Mouse (Mus musculus) lung, adult 10 weeks (tissue): ENCODE data around the gene Ubtf. TPM values are rescaled to one million over a fixed set of nuclear protein-coding genes. Genes with fewer than 3 reads are reported as not detected.

Experiments used
- polyA plus RNA-seq: library from polyadenylated mRNA; stranded (reverse); fragments of 350-450 nt; fragmentation: Illumina TruSeq; extraction: RNeasy Lipid Tissue Mini Kit (QIAGEN cat#74804); gene quantifications from one replicate; pipeline ENCODE4 v1.2.3, GENCODE M21; 2014; ENCODE audit warnings: low read depth, low replicate concordance; ENCODE audit not compliant: insufficient read depth

Gene Ubtf
- 47.0 TPM for polyA plus RNA-seq

DNA sequence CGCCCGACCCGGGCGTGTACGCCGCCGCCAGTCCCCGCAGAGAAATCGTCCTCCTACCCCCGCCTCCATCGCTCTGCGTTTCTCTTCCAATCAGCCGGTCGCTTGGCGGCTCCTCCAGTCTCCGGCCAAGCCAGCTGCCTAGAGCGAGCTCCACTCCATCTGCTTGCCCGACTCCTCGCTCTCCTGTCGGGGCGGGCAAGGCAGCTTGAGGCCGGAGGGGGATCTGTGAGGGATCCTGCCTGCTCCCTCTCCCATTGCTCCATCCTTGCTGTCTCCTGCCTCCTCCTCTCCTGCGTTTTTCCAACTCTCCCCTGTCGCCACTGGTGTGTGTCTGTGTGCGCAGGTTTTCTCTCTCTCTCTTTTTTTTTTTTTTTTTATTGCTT is at the start of gene Ubtf:
Gene Ubtf (minus strand): TSS at position 333 of the 383 bp plus-strand sequence.

DNA sequence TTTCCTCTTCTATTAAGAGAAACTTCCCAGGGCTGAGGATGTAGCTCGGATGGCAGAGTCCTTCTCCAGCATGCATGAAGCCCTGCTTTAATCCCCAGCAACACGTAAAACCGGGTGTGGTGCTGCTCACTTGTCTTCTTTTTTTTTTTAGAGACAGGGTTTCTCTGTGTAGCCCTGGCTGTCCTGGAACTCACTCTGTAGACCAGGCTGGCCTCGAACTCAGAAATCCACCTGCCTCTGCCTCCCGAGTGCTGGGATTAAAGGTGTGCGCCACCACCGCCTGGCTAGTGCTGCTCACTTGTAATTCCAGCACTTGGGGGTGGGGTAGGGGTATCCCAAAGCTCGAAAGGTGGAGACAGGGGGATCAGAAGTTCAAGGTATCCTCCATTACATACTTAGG is 46.6 kb upstream of the Ubtf start, which contains the start of gene Slc4a1:
Gene Slc4a1 (minus strand): TSS at position 101 of the 400 bp plus-strand sequence.

DNA sequence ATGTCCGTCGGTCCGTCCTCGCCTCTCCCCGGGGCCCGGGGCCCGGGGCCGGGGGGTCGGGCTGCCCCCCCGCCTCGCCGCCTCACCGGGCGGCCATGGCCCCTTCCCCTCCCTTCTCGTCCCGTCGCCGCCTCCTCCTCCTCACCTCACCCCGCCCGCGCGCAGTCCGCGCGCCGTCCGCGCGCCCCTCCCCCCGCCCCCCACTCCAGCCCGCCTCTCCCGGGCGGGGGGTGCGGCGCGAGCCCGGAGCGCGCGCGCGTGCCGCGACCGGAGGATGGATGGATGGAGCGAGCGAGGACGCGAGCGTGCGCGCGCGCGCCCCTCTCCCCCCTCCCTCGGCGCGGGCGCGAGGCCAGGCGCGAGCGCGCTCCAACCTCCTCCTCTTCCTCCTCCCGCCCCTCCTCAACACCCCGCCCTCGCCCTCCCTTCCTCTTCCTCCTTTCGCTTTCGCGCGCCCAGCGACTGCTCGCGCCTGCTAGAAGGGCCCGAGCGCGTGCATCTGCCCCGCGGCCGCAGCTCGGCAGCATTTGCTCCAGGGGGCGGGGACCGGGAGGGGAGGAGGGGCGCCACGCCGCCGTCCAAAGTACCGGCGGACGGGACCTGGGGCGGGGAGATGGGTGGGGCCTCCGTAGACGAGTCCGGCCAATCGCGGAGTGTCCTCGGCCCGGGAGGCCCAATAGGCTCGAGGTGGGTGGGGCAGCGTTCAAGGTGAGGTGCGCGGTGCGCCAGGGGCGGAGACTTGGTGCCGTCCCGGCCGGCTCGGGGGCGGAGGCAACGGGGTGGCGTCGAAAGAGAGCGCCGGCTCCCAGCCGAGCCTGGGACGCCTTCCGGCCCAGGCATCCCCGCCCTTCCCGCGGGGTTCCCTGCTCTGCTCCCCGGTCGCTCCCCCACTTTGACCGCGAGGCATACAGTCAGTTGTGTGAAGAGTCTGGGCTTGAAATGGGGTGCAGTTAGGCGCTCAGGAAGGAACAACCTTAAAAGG is 22.8 kb downstream of the Ubtf start, which contains the start of gene Atxn7l3:
Gene Atxn7l3 (minus strand): TSS at position 141 of the 982 bp plus-strand sequence.

DNA sequence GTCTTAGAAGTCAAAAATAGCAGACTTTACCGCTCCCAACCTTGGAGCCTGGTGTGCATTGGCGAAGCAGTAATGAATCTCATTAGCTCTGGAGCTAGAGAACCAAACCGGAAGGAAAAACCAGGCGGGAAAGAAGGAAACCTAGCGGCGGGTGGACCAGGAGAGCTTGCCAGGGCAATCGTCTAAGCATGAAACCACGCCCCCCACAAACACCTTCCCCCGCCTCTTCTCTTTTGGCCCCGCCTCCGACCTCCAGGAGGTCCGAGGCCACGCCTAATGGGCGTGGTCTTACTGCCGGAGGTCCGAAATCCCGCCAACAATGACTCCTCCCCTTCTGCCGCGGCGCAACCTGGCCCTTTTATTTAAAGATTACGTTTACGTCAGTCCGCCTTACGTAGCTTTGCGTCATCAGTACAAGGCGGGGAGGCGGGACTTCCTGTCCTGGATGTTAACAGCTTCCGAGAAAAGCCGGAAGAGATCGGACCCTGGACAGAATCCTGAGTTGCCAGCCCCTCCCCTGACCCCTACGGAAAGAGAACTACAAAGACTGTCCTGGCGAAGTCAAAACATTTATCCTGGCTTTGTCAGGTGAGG is 34.9 kb downstream of the Ubtf start, which contains the start of gene Tmub2:
Gene Tmub2 (plus strand): TSS at position 431 of the 594 bp plus-strand sequence.

DNA sequence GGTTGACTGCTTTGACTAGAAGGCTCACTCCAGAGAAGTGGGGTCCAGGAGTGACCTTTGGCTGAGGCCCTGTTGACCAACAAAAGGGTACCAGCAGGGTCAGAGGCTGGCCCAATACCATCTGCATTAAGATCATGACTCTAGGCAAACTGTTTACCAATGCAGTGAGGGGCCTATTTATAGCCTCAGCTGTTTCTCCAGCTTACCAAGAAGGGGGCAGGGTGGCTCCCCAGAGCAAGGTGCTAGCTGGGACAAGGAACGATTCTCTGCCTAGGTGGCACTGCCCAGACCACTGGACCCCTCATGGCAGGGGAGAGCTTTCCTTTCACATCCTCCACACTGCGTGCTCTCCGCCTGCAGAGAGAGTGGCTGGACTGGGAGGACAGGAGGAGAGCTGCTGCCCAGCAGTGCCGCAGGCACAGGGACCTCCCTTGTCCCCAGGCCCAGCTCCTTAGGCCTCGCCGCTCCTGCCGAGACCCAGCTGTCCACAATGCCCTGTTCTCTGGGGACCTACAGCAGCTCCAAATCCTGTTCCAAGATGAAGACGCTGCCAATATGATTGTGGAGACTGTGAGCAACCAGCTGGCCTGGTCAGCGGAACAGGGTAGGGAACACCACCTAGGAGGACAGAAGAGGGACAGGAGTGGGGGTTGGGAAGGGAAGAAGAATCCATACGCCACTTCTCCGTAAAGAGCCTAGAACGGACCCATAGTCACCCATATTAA is 50.9 kb downstream of the Ubtf start, which contains the start of gene Asb16:
Gene Asb16 (plus strand): TSS at position 224 of the 725 bp plus-strand sequence.

Other genes with a start within 250 kb of the Ubtf start
- gene Mpp2, start 231.2 kb downstream of the Ubtf start, polyA plus RNA-seq: 3.7 TPM
- gene Ppy, start 218.4 kb downstream of the Ubtf start, polyA plus RNA-seq: 2.6 TPM
- not detected for gene Pyy, start 211.9 kb downstream of the Ubtf start, polyA plus RNA-seq
- not detected for gene Nags, start 174.2 kb downstream of the Ubtf start, polyA plus RNA-seq
- gene Tmem101, start 163.3 kb downstream of the Ubtf start, polyA plus RNA-seq: 11.7 TPM
- gene Lsm12, start 134.4 kb downstream of the Ubtf start, polyA plus RNA-seq: 14.7 TPM
- 23.3 TPM for gene G6pc3, start 130.1 kb downstream of the Ubtf start, polyA plus RNA-seq
- 49.2 TPM for gene Hdac5, start 89.6 kb downstream of the Ubtf start, polyA plus RNA-seq
- gene BC030867, start 70.9 kb downstream of the Ubtf start, polyA plus RNA-seq: not detected
- gene Asb16, start 51.0 kb downstream of the Ubtf start, polyA plus RNA-seq: not detected
- gene Tmub2, start 34.8 kb downstream of the Ubtf start, polyA plus RNA-seq: 29.4 TPM
- gene Atxn7l3, start 23.1 kb downstream of the Ubtf start, polyA plus RNA-seq: 19.6 TPM
- gene Slc4a1, start 46.5 kb upstream of the Ubtf start, polyA plus RNA-seq: 0.11 TPM
- 1.3 TPM for gene Rundc3a, start 73.7 kb upstream of the Ubtf start, polyA plus RNA-seq
- gene Slc25a39, start 88.2 kb upstream of the Ubtf start, polyA plus RNA-seq: 98.9 TPM
- 134 TPM for gene Grn, start 110.6 kb upstream of the Ubtf start, polyA plus RNA-seq
- 1.7 TPM for gene Fam171a2, start 127.9 kb upstream of the Ubtf start, polyA plus RNA-seq
- 6.9 TPM for gene Itga2b, start 150.4 kb upstream of the Ubtf start, polyA plus RNA-seq
- gene Gpatch8, start 236.7 kb upstream of the Ubtf start, polyA plus RNA-seq: 5.2 TPM